Mouse (Mus musculus): ENCODE data around the gene Olfr912. TPM values are rescaled to one million over a fixed set of nuclear protein-coding genes. Genes with fewer than 3 reads are reported as not detected.

Gene Olfr912
- not detected in 2 replicates for polyA plus RNA-seq (2015; fragmentation: Nextera tagmentation; extraction: Ambion mirVana)

- Histone ChIP-seq H3K9ac (ENCODE audit: low read depth, low read length) (no peak within 1 kb of the TSS), H3K4me3 (ENCODE audit: low read depth, low read length) (no peak within 1 kb of the TSS), H3K9me3 (replicated peaks; ENCODE audit: control insufficient read depth, low read length) (no peaks in the 10 kb centered on the region), H3K36me3 (ENCODE audit: control insufficient read depth, insufficient read depth) (no peaks in the 10 kb centered on the region), H3K27ac (ENCODE audit: low read length) (no peak within 1 kb of the TSS), H3K4me2 (ENCODE audit: low read depth, low read length) (no peak within 1 kb of the TSS), H3K4me1 (ENCODE audit: control insufficient read depth, low read depth, low read length) (no peaks in the 10 kb centered on the region), H3K27me3 (ENCODE audit: control insufficient read depth, insufficient read depth, low read depth, low read length) (no peaks in the 10 kb centered on the region)
- no peak for ATAC-seq (ENCODE audit: low read depth)
- WGBS (ENCODE audit: insufficient replicate concordance), result 42% methylated on average over 1 of the region's 1 CpGs
Observed at GRCm38 (mm10) chr9:38579878-38580277, at the start of gene Olfr912. Gene Olfr912, plus strand, starts transcription at chr9:38580178.

- Histone ChIP-seq H3K36me3 (ENCODE audit: control insufficient read depth, insufficient read depth) (no peaks in the 10 kb centered on the region), H3K9ac (ENCODE audit: low read depth, low read length) (no peak within 1 kb of the TSS), H3K27me3 (ENCODE audit: control insufficient read depth, insufficient read depth, low read depth, low read length) (no peaks in the 10 kb centered on the region), H3K4me2 (ENCODE audit: low read depth, low read length) (no peak within 1 kb of the TSS), H3K4me1 (ENCODE audit: control insufficient read depth, low read depth, low read length) (no peaks in the 10 kb centered on the region), H3K4me3 (ENCODE audit: low read depth, low read length) (no peak within 1 kb of the TSS), H3K9me3 (replicated peaks; ENCODE audit: control insufficient read depth, low read length) (no peaks in the 10 kb centered on the region), H3K27ac (ENCODE audit: low read length) (no peak within 1 kb of the TSS)
- ATAC-seq (ENCODE audit: low read depth), result no peak
- 70% methylated on average over 2 of the region's 2 CpGs for WGBS (ENCODE audit: insufficient replicate concordance)
Observed at GRCm38 (mm10) chr9:38537549-38537948, 42.4 kb upstream of the Olfr912 start, which contains the start of gene Olfr910. Gene Olfr910, plus strand, starts transcription at chr9:38537849.

GRCm38 (mm10) chr9:38591056-38591455 lies 11.1 kb downstream of the Olfr912 start:
- ATAC-seq (ENCODE audit: low read depth), result no peak
- no peaks in the 10 kb centered on the region for H3K36me3 ChIP-seq (ENCODE audit: control insufficient read depth, insufficient read depth)
- H3K9me3 ChIP-seq (replicated peaks; ENCODE audit: control insufficient read depth, low read length), result no peaks in the 10 kb centered on the region
- 39% methylated on average over 1 of the region's 1 CpGs for WGBS (ENCODE audit: insufficient replicate concordance)
- no peak overlapping the region for H3K4me3 ChIP-seq (ENCODE audit: low read depth, low read length)
- H3K4me2 ChIP-seq (ENCODE audit: low read depth, low read length), result no peak overlapping the region
- H3K27me3 ChIP-seq (ENCODE audit: control insufficient read depth, insufficient read depth, low read depth, low read length), result no peaks in the 10 kb centered on the region
- H3K4me1 ChIP-seq (ENCODE audit: control insufficient read depth, low read depth, low read length), result no peaks in the 10 kb centered on the region
- H3K27ac ChIP-seq (ENCODE audit: low read length), result no peak overlapping the region
- H3K9ac ChIP-seq (ENCODE audit: low read depth, low read length), result no peak overlapping the region

- no peaks in the 10 kb centered on the region for H3K27me3 ChIP-seq (ENCODE audit: control insufficient read depth, insufficient read depth, low read depth, low read length)
- H3K4me3 ChIP-seq (ENCODE audit: low read depth, low read length), result no peak within 1 kb of the TSS
- no peak within 1 kb of the TSS for H3K27ac ChIP-seq (ENCODE audit: low read length)
- H3K9me3 ChIP-seq (replicated peaks; ENCODE audit: control insufficient read depth, low read length), result no peaks in the 10 kb centered on the region
- H3K36me3 ChIP-seq (ENCODE audit: control insufficient read depth, insufficient read depth), result no peaks in the 10 kb centered on the region
- no peak within 1 kb of the TSS for H3K9ac ChIP-seq (ENCODE audit: low read depth, low read length)
- no peak within 1 kb of the TSS for H3K4me2 ChIP-seq (ENCODE audit: low read depth, low read length)
- no peak for ATAC-seq (ENCODE audit: low read depth)
- no peaks in the 10 kb centered on the region for H3K4me1 ChIP-seq (ENCODE audit: control insufficient read depth, low read depth, low read length)
- WGBS (ENCODE audit: insufficient replicate concordance), result 22% methylated on average over 2 of the region's 2 CpGs
Observed at GRCm38 (mm10) chr9:38592459-38592858, 12.5 kb downstream of the Olfr912 start, which contains the start of gene Olfr913. Gene Olfr913, plus strand, starts transcription at chr9:38592759.

GRCm38 (mm10) chr9:38604802-38605201 lies 24.8 kb downstream of the Olfr912 start, which contains the start of gene Olfr914:
Gene Olfr914, plus strand, starts transcription at chr9:38605102.
- H3K9me3 ChIP-seq (replicated peaks; ENCODE audit: control insufficient read depth, low read length), result no peaks in the 10 kb centered on the region
- H3K36me3 ChIP-seq (ENCODE audit: control insufficient read depth, insufficient read depth), result no peaks in the 10 kb centered on the region
- H3K9ac ChIP-seq (ENCODE audit: low read depth, low read length), result no peak within 1 kb of the TSS
- 24% methylated on average over 2 of the region's 2 CpGs for WGBS (ENCODE audit: insufficient replicate concordance)
- no peaks in the 10 kb centered on the region for H3K27me3 ChIP-seq (ENCODE audit: control insufficient read depth, insufficient read depth, low read depth, low read length)
- no peak within 1 kb of the TSS for H3K4me3 ChIP-seq (ENCODE audit: low read depth, low read length)
- no peak within 1 kb of the TSS for H3K27ac ChIP-seq (ENCODE audit: low read length)
- no peaks in the 10 kb centered on the region for H3K4me1 ChIP-seq (ENCODE audit: control insufficient read depth, low read depth, low read length)
- no peak within 1 kb of the TSS for H3K4me2 ChIP-seq (ENCODE audit: low read depth, low read length)
- no peak for ATAC-seq (ENCODE audit: low read depth)

GRCm38 (mm10) chr9:38632406-38632805 lies 52.4 kb downstream of the Olfr912 start:
- no peaks in the 10 kb centered on the region for H3K9me3 ChIP-seq (replicated peaks; ENCODE audit: control insufficient read depth, low read length)
- no peak for ATAC-seq (ENCODE audit: low read depth)
- H3K4me1 ChIP-seq (ENCODE audit: control insufficient read depth, low read depth, low read length), result no peaks in the 10 kb centered on the region
- no peak overlapping the region for H3K27ac ChIP-seq (ENCODE audit: low read length)
- H3K36me3 ChIP-seq (ENCODE audit: control insufficient read depth, insufficient read depth), result no peaks in the 10 kb centered on the region
- no peak overlapping the region for H3K4me2 ChIP-seq (ENCODE audit: low read depth, low read length)
- WGBS (ENCODE audit: insufficient replicate concordance), result 59% methylated on average over 4 of the region's 4 CpGs
- no peaks in the 10 kb centered on the region for H3K27me3 ChIP-seq (ENCODE audit: control insufficient read depth, insufficient read depth, low read depth, low read length)
- H3K4me3 ChIP-seq (ENCODE audit: low read depth, low read length), result no peak overlapping the region
- H3K9ac ChIP-seq (ENCODE audit: low read depth, low read length), result no peak overlapping the region

Other genes with a start within 250 kb of the Olfr912 start
- gene Olfr898, start 231.8 kb upstream of the Olfr912 start, polyA plus RNA-seq (2015; fragmentation: Nextera tagmentation; extraction: Ambion mirVana), result not detected in 2 replicates
- not detected in 2 replicates for gene Olfr250, start 213.3 kb upstream of the Olfr912 start, polyA plus RNA-seq (2015; fragmentation: Nextera tagmentation; extraction: Ambion mirVana)
- gene Olfr251, start 203.1 kb upstream of the Olfr912 start, polyA plus RNA-seq (2015; fragmentation: Nextera tagmentation; extraction: Ambion mirVana), result not detected in 2 replicates
- not detected in 2 replicates for gene Olfr147, start 178.5 kb upstream of the Olfr912 start, polyA plus RNA-seq (2015; fragmentation: Nextera tagmentation; extraction: Ambion mirVana)
- not detected in 2 replicates for gene Olfr901, start 150.7 kb upstream of the Olfr912 start, polyA plus RNA-seq (2015; fragmentation: Nextera tagmentation; extraction: Ambion mirVana)
- not detected in 2 replicates for gene Olfr902, start 132.5 kb upstream of the Olfr912 start, polyA plus RNA-seq (2015; fragmentation: Nextera tagmentation; extraction: Ambion mirVana)
- gene Olfr904, start 117.0 kb upstream of the Olfr912 start, polyA plus RNA-seq (2015; fragmentation: Nextera tagmentation; extraction: Ambion mirVana), result not detected in 2 replicates
- gene Olfr905, start 109.1 kb upstream of the Olfr912 start, polyA plus RNA-seq (2015; fragmentation: Nextera tagmentation; extraction: Ambion mirVana), result not detected in 2 replicates
- not detected in 2 replicates for gene Olfr906, start 93.1 kb upstream of the Olfr912 start, polyA plus RNA-seq (2015; fragmentation: Nextera tagmentation; extraction: Ambion mirVana)
- not detected in 2 replicates for gene Olfr907, start 84.4 kb upstream of the Olfr912 start, polyA plus RNA-seq (2015; fragmentation: Nextera tagmentation; extraction: Ambion mirVana)
- gene Olfr911-ps1, start 58.6 kb upstream of the Olfr912 start, polyA plus RNA-seq (2015; fragmentation: Nextera tagmentation; extraction: Ambion mirVana), result not detected in 2 replicates
- not detected in 2 replicates for gene Olfr910, start 42.3 kb upstream of the Olfr912 start, polyA plus RNA-seq (2015; fragmentation: Nextera tagmentation; extraction: Ambion mirVana)
- gene Olfr913, start 12.6 kb downstream of the Olfr912 start, polyA plus RNA-seq (2015; fragmentation: Nextera tagmentation; extraction: Ambion mirVana), result not detected in 2 replicates
- not detected in 2 replicates for gene Olfr914, start 24.9 kb downstream of the Olfr912 start, polyA plus RNA-seq (2015; fragmentation: Nextera tagmentation; extraction: Ambion mirVana)
- gene Olfr916, start 79.7 kb downstream of the Olfr912 start, polyA plus RNA-seq (2015; fragmentation: Nextera tagmentation; extraction: Ambion mirVana), result not detected in 2 replicates
- gene Olfr917, start 85.7 kb downstream of the Olfr912 start, polyA plus RNA-seq (2015; fragmentation: Nextera tagmentation; extraction: Ambion mirVana), result not detected in 2 replicates
- not detected in 2 replicates for gene Olfr918, start 94.4 kb downstream of the Olfr912 start, polyA plus RNA-seq (2015; fragmentation: Nextera tagmentation; extraction: Ambion mirVana)
- not detected in 2 replicates for gene Olfr919, start 123.5 kb downstream of the Olfr912 start, polyA plus RNA-seq (2015; fragmentation: Nextera tagmentation; extraction: Ambion mirVana)
- gene Vwa5a, start 138.1 kb downstream of the Olfr912 start, polyA plus RNA-seq (2015; fragmentation: Nextera tagmentation; extraction: Ambion mirVana), result 9.0 and 9.5 TPM in 2 replicates
- not detected in 2 replicates for gene Olfr920, start 172.1 kb downstream of the Olfr912 start, polyA plus RNA-seq (2015; fragmentation: Nextera tagmentation; extraction: Ambion mirVana)
- gene Olfr921, start 192.9 kb downstream of the Olfr912 start, polyA plus RNA-seq (2015; fragmentation: Nextera tagmentation; extraction: Ambion mirVana), result not detected in 2 replicates
- gene Olfr922, start 234.4 kb downstream of the Olfr912 start, polyA plus RNA-seq (2015; fragmentation: Nextera tagmentation; extraction: Ambion mirVana), result not detected in 2 replicates
- gene Olfr923, start 246.4 kb downstream of the Olfr912 start, polyA plus RNA-seq (2015; fragmentation: Nextera tagmentation; extraction: Ambion mirVana), result not detected in 2 replicates